Mouse (Mus musculus): ENCODE results near the gene Panx2. TPM values are rescaled to one million over a fixed set of nuclear protein-coding genes. Genes with fewer than 3 reads are reported as not detected.

Panx2 gene
- polyA plus RNA-seq, 1 experiment from 2014 or later, result 0.54 TPM

Other genes starting within 250 kb of the Panx2 start
- gene Alg12, start 240.4 kb upstream of the Panx2 start, polyA plus RNA-seq (2016; fragmentation: Nextera tagmentation; extraction: Ambion mirVana), result 10.3 and 11.2 TPM in 2 replicates
- 70.6 and 74.7 TPM in 2 replicates for gene Creld2, start 240.1 kb upstream of the Panx2 start, polyA plus RNA-seq (2016; fragmentation: Nextera tagmentation; extraction: Ambion mirVana)
- gene Pim3, start 197.5 kb upstream of the Panx2 start, polyA plus RNA-seq (2016; fragmentation: Nextera tagmentation; extraction: Ambion mirVana), result 53.9 and 55.3 TPM in 2 replicates
- gene Ttll8, start 105.3 kb upstream of the Panx2 start, polyA plus RNA-seq (2016; fragmentation: Nextera tagmentation; extraction: Ambion mirVana), result not detected in 2 replicates
- not detected in 2 replicates for gene Mlc1, start 80.7 kb upstream of the Panx2 start, polyA plus RNA-seq (2016; fragmentation: Nextera tagmentation; extraction: Ambion mirVana)
- gene Mov10l1, start 76.8 kb upstream of the Panx2 start, polyA plus RNA-seq (2016; fragmentation: Nextera tagmentation; extraction: Ambion mirVana), result not detected in 2 replicates
- 48.6 and 48.7 TPM in 2 replicates for gene Trabd, start 15.4 kb downstream of the Panx2 start, polyA plus RNA-seq (2016; fragmentation: Nextera tagmentation; extraction: Ambion mirVana)
- 19.2 and 21.1 TPM in 2 replicates for gene Selenoo, start 29.4 kb downstream of the Panx2 start, polyA plus RNA-seq (2016; fragmentation: Nextera tagmentation; extraction: Ambion mirVana)
- gene Tubgcp6, start 63.4 kb downstream of the Panx2 start, polyA plus RNA-seq (2016; fragmentation: Nextera tagmentation; extraction: Ambion mirVana), result 22.7 and 24.8 TPM in 2 replicates
- gene Hdac10, start 69.0 kb downstream of the Panx2 start, polyA plus RNA-seq (2016; fragmentation: Nextera tagmentation; extraction: Ambion mirVana), result 15.0 and 15.2 TPM in 2 replicates
- gene Mapk12, start 81.0 kb downstream of the Panx2 start, polyA plus RNA-seq (2016; fragmentation: Nextera tagmentation; extraction: Ambion mirVana), result 8.9 and 9.3 TPM in 2 replicates
- 13.6 and 14.4 TPM in 2 replicates for gene Mapk11, start 89.9 kb downstream of the Panx2 start, polyA plus RNA-seq (2016; fragmentation: Nextera tagmentation; extraction: Ambion mirVana)
- 157 and 170 TPM in 2 replicates for gene Plxnb2, start 121.1 kb downstream of the Panx2 start, polyA plus RNA-seq (2016; fragmentation: Nextera tagmentation; extraction: Ambion mirVana)
- gene Dennd6b, start 136.8 kb downstream of the Panx2 start, polyA plus RNA-seq (2016; fragmentation: Nextera tagmentation; extraction: Ambion mirVana), result 30.1 and 31.2 TPM in 2 replicates
- gene Ppp6r2, start 151.8 kb downstream of the Panx2 start, polyA plus RNA-seq (2016; fragmentation: Nextera tagmentation; extraction: Ambion mirVana), result 30.5 and 33.3 TPM in 2 replicates